Mouse (Mus musculus) heart, adult 2 months (tissue): ENCODE data around the gene Sprtn.

Experiments
- CTCF ChIP-seq: fragments of 200-600 bp; IDR thresholded peaks from 2 replicates; pipeline ENCODE4 v1.8.1; 2022; ENCODE audit warnings: antibody characterized with exemption, mild to moderate bottlenecking, moderate library complexity
- EP300 ChIP-seq: fragments of 200-500 bp; IDR thresholded peaks from 2 replicates; pipeline ENCODE4 v1.6.1; 2011; ENCODE audit warnings: low read depth, low read length, control low read depth; ENCODE audit not compliant: insufficient read depth

GRCm38 (mm10) chr8:124863163-124863677 lies 34.5 kb upstream of the Sprtn start:
- peak; percentile 26; the same call in 1 of the 2 replicates for TF ChIP-seq CTCF
- no peak for TF ChIP-seq EP300
